Mouse (Mus musculus) gastrocnemius, adult 2 months (tissue): Measurements from ENCODE around the gene Gucy2f. TPM values are rescaled to one million over a fixed set of nuclear protein-coding genes. Genes with fewer than 3 reads are reported as not detected.
A peak's percentile ranks its signal among the peaks of the same experiment; 100 is the strongest.

Experiments
- DNase-seq: peaks from one replicate; pipeline ENCODE4 v3.0.0; 2022
- H3K27ac ChIP-seq: fragments of 200-600 bp; 2 replicates; pipeline ENCODE4 v1.8.1; 2022; ENCODE audit warnings: mild to moderate bottlenecking
- H3K4me3 ChIP-seq: fragments of 200-600 bp; 2 replicates; pipeline ENCODE4 v1.8.1; 2022; ENCODE audit warnings: mild to moderate bottlenecking, moderate library complexity
- CTCF ChIP-seq: fragments of 200-600 bp; IDR thresholded peaks from 2 replicates; pipeline ENCODE4 v1.8.1; 2022; ENCODE audit warnings: antibody characterized with exemption, mild to moderate bottlenecking, moderate library complexity
- intact Hi-C: fragments of 180-260 bp; cut with DNase I; formaldehyde crosslinking; loops from one replicate; pipeline ENCODE4 v1.15.1; 2025
- total RNA-seq, 2 experiments: library from RNA; stranded (reverse); gene quantifications; 2 replicates each; pipeline ENCODE4 v1.2.3; 2021

Gucy2f gene
- total RNA-seq, 2 experiments from 2014 or later = not detected

- no peak for DNase-seq
- Histone ChIP-seq H3K4me3 (no peak overlapping the region), H3K27ac (no peak overlapping the region)
- intact Hi-C loops = loop anchor here (10.0 kb wide), 1 partner anchor 826 kb away; no protein-coding TSS in a partner anchor
- TF ChIP-seq CTCF = peak; percentile 41
These were observed 7.6 kb downstream of the Gucy2f start for GRCm38 (mm10) chrX:142189023-142189703.

DNA sequence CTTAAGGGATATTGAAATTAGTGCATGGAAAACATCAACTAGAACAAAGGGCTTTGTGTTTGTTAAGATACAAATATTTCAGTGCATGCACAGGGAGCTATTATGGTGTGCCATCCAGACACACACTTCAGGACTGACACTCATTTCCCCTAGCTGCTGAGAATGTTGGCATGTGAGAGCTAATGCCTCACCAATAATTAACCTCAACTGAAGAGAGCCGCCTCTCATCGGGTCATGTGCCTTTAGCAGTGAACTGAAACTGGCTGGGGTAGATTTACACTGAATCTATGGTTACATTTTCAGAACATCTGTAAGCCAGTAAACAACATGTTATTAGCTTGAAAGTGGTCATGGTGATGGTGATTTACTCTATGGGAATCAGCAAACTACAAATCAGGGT is 14.7 kb downstream of the Gucy2f start:
- H3K4me3 ChIP-seq = no peak overlapping the region
- TF ChIP-seq CTCF = no peak
- intact Hi-C loops = loop anchor here (10.0 kb wide), 1 partner anchor 833 kb away; no protein-coding TSS in a partner anchor
- no peak for DNase-seq
- no peak overlapping the region for H3K27ac ChIP-seq

- H3K4me3 ChIP-seq = no peak overlapping the region
- TF ChIP-seq CTCF = no peak
- intact Hi-C loops = no loop called here
- no peak for DNase-seq
- H3K27ac ChIP-seq = no peak overlapping the region
These were observed 19.8 kb downstream of the Gucy2f start for GRCm38 (mm10) chrX:142176981-142177380.

DNA sequence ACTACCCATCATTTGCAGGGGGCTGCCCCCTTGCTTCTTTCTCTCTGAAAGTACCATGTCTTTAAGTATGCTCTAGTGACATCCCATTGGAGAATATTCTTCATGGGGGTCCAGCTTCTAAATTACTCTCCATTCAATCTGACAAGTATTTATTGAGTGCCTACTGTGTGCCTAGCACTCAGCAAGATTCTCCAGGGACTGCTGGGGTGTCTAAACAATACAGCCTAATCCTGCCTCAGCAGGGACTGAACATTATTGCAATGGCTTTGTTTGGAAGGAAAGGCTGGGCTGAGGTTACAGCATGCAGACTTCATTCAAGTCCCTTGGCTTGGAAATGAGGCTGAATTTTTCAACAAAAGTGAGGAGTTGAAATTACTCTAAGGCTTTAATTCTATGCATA is 81.0 kb downstream of the Gucy2f start:
- Histone ChIP-seq H3K4me3 (no peak overlapping the region), H3K27ac (no peak overlapping the region)
- intact Hi-C loops = no loop called here
- no peak for TF ChIP-seq CTCF
- DNase-seq = no peak

- Histone ChIP-seq H3K27ac (no peak overlapping the region), H3K4me3 (no peak overlapping the region)
- intact Hi-C loops = no loop called here
- no peak for TF ChIP-seq CTCF
- no peak for DNase-seq
These were observed 85.5 kb downstream of the Gucy2f start for GRCm38 (mm10) chrX:142111236-142111635.

DNA sequence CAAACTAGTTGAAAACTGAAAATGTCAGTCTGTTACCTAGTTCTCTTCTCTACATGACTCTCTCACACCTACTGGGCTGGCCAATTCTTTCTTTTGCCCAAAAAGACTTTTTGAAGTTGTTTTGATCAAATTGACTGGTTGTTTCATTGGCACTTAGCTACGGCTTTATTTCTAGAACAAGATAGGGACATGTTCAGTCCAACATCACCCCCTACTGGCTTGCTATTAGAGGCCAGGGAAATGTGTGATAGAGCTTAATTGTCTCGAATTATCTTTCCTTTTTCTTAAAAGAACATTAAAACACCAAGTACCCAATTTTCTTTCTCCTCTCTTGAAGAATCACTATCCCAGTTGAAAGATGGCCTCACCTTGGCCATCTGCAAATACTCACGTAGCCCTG is 99.8 kb downstream of the Gucy2f start:
- peak; percentile 47 for TF ChIP-seq CTCF
- Histone ChIP-seq H3K4me3 (no peak overlapping the region), H3K27ac (no peak overlapping the region)
- intact Hi-C loops = no loop called here
- DNase-seq = no peak

DNA sequence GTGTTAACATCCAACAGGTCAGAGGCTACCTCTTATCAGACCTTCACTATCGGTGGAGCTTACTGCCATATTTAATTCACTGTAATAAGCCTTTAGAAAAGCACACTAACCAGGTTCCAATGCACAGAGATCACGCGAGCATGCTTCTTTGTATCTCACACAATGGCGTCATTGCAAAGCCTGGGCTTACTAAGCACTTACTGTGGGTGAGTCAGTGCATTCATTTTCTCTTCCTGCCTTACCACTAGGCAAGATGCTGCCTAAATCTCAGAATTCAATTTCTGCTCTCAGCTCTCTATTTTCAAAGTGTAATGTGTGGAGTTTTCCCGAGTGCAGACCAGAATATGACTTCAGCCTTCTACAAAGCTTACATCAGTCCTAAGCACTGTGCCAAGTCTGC is 101.2 kb downstream of the Gucy2f start:
- Histone ChIP-seq H3K27ac (no peak overlapping the region), H3K4me3 (no peak overlapping the region)
- DNase-seq = no peak
- intact Hi-C loops = no loop called here
- TF ChIP-seq CTCF = no peak

GRCm38 (mm10) chrX:142062585-142062984 is 134.1 kb downstream of the Gucy2f start:
- Histone ChIP-seq H3K27ac (no peak overlapping the region), H3K4me3 (no peak overlapping the region)
- intact Hi-C loops = no loop called here
- DNase-seq = no peak
- no peak for TF ChIP-seq CTCF

Other genes with a start within 250 kb of the Gucy2f start
- gene Nxt2, start 29.8 kb upstream of the Gucy2f start, total RNA-seq = 1 to 10 TPM; 2.3 to 4.1 TPM
- under 1 TPM in 1 of 2 experiments, not detected in 1; 0.31 TPM for gene Kcne1l, start 109.4 kb upstream of the Gucy2f start, total RNA-seq
- 10 to 100 TPM; 16.7 to 23.3 TPM for gene Acsl4, start 193.6 kb upstream of the Gucy2f start, total RNA-seq